Mouse (Mus musculus) thymus, postnatal 25 days (tissue): ENCODE measurements around the gene 1700040F15Rik.
"Not testable (repeated sequence)": the region's sequence is repeated elsewhere in the genome, so short reads cannot be mapped to it uniquely, and the experiment has no call there.

Experiments used
- DNase-seq: peaks from one replicate; pipeline ENCODE4 v3.0.0; 2022

1700040F15Rik gene

GRCm38 (mm10) chrY:61101947-61102346 lies at the start of gene 1700040F15Rik:
Gene 1700040F15Rik (plus strand): TSS chrY:61102247.
- DNase-seq = not testable (repeated sequence)
